Mouse (Mus musculus) hematopoietic stem cell, adult 5-6 weeks (primary cell): ENCODE measurements around the gene Has1. TPM values are rescaled to one million over a fixed set of nuclear protein-coding genes. Genes with fewer than 3 reads are reported as not detected.
A peak's percentile ranks its signal among the peaks of the same experiment; 100 is the strongest.
"Not testable (repeated sequence)": the region's sequence is repeated elsewhere in the genome, so short reads cannot be mapped to it uniquely, and the experiment has no call there.

Source experiments
- ATAC-seq, 2 experiments: fragments of 125-278 bp in 1 of 2; replicated peaks in 1 of 2; 2 replicates each; pipeline ENCODE4 v1.8.0; 2016 to 2017; ENCODE audit warnings: inconsistent platforms in 2 of 2, mild to moderate bottlenecking in 2 of 2, moderate number of reproducible peaks in 2 of 2, low read depth in 1 of 2, moderate TSS enrichment in 1 of 2; ENCODE audit not compliant: low FRiP score in 2 of 2, poor library complexity in 2 of 2, severe bottlenecking in 2 of 2, insufficient read depth in 1 of 2, low TSS enrichment in 1 of 2
- total RNA-seq: library from RNA; stranded (forward); fragments of 172-1452, 232-1000 nt; gene quantifications from 2 replicates; pipeline ENCODE4 v1.2.3, GENCODE M21; 2017

Gene Has1
- total RNA-seq, 1 experiment from 2014 or later: not detected

DNA sequence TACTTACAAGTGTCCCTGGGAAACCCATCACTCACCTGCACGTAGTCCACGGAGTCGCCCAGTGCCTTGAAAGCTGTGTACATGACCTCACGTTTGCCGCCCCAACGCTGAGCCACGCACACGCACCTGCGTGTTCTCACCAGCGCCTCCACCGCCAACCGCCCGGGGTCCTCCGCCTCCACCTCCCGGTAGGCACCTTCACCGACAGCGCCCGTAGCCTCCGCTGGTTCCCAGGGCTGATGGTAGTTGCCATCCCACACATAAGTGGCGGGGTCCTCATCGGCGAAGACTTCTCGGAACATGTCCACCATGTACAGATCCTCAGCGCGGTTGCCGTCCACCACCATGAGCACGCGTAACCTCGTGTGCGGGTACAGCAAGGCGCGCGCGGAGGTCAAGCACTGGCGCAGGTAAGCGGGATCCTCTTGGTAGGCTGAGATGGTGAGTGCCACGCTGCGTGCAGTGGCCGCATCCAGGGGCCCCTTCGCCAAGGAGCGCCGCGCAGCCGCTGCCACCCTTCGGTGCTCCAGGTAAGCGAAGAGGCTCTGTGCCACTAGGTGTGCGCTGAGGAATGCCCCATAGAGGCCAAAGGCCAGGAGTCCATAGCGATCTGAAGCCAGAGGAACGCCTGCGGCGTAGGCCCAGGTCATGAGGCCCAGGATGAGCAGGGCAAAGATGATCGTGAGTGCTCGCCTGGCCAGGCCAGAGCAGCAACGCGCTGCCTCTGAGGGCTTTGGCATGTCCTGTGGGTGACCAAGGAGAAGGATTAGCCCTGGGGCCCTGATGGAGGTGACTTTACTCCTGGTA is 4.9 kb downstream of the Has1 start:
- ATAC-seq: no peak

GRCm38 (mm10) chr17:17848988-17849387 is 6.0 kb downstream of the Has1 start:
- ATAC-seq: no peak

- peak; percentile 61 to 77; a peak in 2 of 4 replicates for ATAC-seq
Measured at GRCm38 (mm10) chr17:17845187-17846027, 9.6 kb downstream of the Has1 start.

DNA sequence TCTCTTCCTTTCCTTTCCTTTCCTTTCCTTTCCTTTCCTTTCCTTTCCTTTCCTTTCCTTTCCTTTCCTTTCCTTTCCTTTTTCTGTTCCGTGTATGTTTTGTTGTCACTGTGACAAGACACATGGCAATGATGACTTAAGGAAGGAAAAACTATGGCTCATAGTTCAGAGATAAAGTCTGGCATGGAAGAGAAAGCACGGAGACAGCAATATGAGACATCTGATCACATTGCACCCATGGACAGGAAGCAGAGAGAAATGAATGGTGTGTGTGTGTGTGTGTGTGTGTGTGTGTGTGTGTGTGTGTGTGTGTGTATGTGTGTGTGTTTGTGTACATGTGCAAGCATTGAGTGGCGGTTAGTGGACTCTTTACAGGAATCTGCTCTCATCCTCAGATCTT is 10.4 kb downstream of the Has1 start:
- not testable (repeated sequence) for ATAC-seq

DNA sequence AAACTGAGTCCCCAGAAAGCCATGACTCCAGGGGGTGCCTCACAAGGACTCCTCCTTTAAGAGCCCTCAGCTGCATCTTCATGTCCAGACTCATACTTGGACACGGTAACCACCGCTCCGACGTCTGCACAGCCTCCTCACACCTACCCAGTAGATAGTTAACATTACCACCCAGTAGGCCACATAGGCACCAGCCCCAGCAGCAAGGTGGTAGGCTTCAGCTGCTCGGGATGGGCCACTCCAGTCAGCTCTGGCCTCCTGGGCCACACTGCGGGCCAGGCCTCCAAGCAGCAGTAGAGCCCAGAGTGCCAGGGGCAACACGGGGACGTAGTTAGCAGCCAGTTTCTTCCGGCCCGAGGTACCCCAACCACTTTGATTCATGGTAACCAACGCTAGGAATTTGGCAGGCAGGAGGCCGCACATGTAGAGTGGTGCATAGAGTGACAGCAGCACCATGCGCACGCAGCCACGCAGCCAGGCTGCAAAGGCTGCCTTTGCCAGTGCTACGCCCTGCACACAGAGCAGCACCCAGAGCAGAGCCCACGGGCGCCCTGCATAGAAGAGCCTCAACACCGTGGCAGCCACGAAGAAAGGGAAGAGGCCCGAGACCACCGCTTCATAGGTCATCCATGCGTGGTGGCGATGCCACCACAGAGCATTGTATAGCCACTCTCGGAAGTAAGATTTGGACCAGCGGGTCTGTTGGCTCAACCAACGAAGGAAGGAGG is 11.3 kb downstream of the Has1 start:
- ATAC-seq: no peak

- no peak for ATAC-seq
Measured at GRCm38 (mm10) chr17:17840796-17841195, 14.2 kb downstream of the Has1 start.

GRCm38 (mm10) chr17:17839276-17839675 is 15.7 kb downstream of the Has1 start:
- no peak for ATAC-seq

- peak; percentile 97 for ATAC-seq
Measured at GRCm38 (mm10) chr17:17837919-17838701, 16.9 kb downstream of the Has1 start.

GRCm38 (mm10) chr17:17837426-17837825 is 17.6 kb downstream of the Has1 start:
- no peak for ATAC-seq

DNA sequence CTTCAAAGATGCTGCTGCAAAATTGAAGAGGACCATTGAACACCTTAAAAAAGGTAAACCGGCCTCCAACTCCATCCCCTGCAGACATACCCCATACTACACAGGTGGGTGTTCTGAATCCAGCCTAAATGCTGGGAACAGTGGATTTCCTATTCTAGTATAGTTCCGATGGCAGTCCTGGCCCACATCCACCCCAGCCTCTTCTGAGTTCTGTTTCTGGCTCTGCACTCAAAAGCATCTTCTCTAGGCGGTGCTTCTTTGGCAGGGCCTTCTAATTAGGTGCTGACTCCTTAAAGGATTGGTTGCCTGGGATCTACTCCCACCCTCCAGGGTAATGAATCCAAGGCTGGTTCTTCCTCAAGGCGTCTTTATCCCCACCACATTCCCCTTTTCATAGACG is 18.9 kb downstream of the Has1 start:
- no peak for ATAC-seq

GRCm38 (mm10) chr17:17834896-17835295 is 20.1 kb downstream of the Has1 start:
- ATAC-seq: no peak

DNA sequence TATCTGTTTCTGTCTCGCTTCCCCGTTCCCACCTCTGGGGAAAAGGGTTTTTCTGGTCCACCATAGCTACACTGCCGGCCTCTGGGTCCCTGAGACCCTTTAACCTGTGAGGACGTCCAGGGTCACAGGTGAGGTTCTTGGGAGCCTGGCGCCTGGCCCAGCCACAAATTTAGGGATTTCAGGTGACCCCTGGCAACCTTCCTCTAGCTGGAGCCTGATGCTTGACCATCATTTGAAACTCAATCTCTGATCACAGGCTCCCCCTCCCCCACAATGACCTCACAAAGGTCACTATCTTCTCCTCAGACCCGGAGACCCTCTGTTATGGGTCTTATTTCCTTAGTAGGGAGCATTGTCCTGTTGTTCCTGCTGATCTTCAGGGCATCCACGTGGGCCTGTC is 24.3 kb downstream of the Has1 start:
- ATAC-seq: no peak

GRCm38 (mm10) chr17:17829816-17830535 is 25.0 kb downstream of the Has1 start:
- no peak for ATAC-seq

DNA sequence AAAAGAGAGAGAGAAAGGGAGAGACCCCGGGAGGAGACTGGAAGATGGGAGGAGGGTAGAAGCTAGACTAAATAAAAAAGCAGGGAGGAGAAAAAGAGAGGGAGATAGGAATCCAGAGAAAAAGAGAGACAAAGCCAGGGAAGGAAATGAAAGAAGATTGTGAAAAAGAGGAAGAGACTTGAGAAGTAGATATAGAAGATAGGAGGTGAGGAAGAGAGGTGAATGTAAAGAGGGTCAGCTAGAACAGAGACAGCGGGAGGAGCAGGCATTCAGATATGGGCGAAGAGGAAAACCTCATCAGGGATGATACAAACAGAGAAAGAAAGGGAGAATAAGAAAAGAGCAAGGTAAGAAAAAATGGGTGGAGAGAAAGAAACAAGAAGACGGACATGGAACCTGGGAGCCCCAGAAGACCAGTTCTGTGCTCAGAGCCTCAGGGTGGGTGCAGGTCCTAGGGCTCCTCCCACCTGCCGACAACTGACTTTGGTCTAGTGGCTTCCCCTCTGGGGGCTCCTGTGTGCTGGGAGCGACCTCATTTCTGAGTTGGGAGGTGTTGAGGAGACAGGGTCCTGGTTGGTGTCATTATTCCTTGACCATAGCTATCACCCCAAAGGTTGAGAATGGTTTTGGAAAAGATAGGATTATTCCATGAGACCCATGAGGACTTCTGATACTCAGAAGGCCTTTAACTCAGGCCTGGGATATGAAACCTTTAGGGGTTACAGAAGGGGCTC is 25.8 kb downstream of the Has1 start:
- ATAC-seq: no peak

DNA sequence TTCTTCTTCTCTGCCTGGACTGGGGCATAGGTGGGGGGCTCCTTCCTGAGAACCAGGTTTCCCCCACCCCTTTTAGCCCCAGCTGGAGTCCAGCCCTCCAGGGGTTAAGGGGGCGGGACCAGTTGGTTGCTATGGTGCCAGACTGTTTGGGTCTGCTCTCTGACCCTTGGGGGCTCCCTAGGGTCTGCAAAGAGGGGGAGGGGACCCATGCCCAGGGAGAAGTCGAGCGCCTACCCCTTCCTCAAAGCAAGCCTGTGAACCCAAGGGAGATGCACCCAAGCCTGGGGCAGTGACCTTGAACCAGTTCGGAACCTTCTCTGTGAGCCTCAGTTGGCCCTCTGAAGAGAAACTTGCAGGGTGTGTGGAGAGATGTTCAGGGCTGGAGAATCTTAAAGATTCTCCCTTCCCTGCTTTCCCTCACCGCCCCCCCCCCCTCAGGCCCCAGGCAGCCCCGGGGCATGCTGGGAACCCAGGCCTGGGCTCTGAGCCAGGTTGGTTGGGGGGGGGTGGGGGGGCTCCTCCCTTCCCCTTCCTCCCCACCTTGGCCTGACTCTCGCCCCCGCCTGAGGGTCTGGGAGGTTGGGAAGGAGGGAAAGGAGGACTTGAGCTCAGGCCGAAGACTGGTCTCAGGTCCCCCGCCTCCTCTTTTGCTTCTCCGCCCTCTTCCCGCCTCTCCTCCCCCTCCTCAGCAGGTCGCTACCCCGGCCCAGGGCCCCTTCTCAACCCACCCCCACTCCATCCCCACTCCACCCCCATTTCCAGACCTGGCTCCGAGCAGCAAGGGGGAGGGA is 26.6 kb downstream of the Has1 start:
- no peak for ATAC-seq
